Mouse (Mus musculus) megakaryocyte, embryonic 14.5 days (primary cell): ENCODE data around the gene Cldn14.

Experiments used
- FLI1 ChIP-seq: IDR thresholded peaks from 2 replicates; pipeline ENCODE4 v1.6.1; 2012; ENCODE audit warnings: low read length, inconsistent platforms, mixed read lengths
- GATA1 ChIP-seq: IDR thresholded peaks from 3 replicates; pipeline ENCODE4 v1.6.1; 2012; ENCODE audit warnings: mixed read lengths, low read length, inconsistent platforms, borderline replicate concordance

DNA sequence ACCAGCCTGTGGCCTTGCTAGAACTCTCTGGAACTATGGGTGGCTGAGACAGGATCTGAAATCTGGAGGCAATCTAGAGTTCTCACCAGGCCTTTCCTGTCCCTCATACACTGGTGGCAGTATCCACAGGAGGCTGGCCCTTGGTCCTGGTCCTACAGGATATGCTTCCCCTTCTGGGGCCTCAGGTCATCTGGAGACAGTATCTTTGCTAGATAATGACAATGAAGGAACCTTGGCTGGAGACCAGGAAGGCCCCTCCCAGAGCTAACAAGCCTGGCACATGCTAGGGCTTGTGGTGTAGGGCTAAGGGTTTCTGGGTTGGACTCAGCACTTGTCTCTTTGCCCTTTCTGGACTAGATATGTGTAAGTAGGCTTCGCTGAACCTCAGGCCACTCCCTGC, 35.2 kb upstream of the Cldn14 start:
- TF ChIP-seq GATA1 (no peak), FLI1 (no peak)
